Mouse (Mus musculus): ENCODE results near the gene Ciapin1.

Ciapin1 gene

DNA sequence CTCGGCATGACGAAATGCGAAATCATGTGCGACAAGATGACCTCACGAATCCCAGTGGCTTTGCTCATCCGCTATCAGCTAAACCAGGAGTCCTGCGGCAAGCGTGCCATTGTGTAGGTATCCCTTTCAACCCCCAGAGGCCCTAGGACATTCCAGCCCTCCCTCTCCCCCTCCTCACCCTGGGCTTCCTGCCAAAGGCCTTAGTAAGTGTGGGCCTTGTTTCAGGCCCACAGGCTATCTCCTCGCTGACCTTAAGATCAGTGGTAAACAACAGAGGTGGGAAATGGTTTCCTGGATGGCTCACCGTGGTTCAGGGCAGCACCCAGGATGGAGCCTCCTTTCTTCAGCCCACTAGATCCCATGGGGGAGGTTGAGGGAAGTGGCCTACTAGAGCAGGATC is 60.1 kb downstream of the Ciapin1 start:
- no peak for DNase-seq

DNA sequence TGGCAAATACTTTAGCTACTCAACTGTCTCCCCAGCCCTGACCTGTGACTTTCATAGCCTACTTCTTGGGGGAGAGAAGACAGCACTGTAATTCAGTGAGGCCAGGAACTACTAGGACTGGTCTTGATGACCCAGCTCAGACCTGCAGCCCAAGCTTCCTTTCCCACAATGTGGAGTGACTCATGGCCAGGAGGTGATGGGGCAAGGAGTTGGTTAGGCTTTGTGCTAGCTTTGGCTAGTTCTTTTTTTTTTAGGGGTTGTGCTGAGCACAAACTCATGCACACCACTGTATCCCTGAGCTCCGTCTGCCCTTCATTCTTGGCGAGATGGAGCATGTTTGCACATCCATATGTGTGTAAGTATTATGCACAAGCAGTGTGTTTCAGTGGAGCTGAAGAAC is 61.8 kb downstream of the Ciapin1 start:
- no peak for DNase-seq

DNA sequence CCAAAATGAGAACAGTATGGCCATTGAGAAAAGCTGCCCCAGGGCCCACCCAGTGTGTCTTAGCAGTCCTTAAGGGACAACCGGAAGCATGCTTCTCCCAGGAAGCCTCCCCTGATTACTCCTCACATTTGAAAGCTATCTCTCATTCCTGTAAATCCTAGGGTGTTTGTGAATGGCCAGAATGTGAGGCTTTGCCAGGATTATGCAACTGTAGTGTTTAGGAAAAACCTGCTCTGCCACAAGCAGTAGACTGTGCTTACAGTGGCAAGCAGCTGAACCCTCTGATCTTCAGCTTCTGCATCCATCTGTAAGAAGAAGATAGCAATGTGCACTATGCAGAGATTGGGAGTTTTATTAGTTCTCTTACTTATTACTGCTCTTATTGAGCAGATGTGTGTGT is 63.6 kb downstream of the Ciapin1 start:
- no peak for DNase-seq

GRCm38 (mm10) chr8:94773700-94774171 is 64.4 kb downstream of the Ciapin1 start:
- no peak for DNase-seq

DNA sequence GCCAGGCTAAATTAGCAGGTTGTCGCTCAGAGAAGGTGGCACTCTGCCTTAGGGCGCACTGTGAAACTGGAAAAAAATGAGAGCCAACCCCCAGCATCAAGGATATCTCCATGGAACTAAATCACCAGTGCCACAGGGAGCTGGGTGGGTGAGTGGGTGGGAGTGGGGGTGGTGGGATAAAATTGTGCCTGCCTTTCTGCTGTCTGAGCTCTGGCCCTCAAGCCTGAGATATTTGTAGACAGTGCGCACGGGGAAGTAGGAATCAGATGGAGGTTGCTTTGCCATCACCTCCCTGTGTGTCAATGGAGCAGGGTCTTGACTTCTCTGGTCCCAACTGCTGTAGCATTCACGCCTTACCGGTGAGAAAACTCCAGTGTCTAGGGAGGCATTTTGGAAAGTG is 65.1 kb downstream of the Ciapin1 start:
- DNase-seq: no peak

GRCm38 (mm10) chr8:94771941-94772670 is 66.1 kb downstream of the Ciapin1 start, which contains the start of gene Cx3cl1:
Cx3cl1 (plus strand) TSS chr8:94772009.
- DNase-seq: peak; percentile 7

- no peak for DNase-seq
Observed at GRCm38 (mm10) chr8:94770945-94771344, 67.2 kb downstream of the Ciapin1 start.
